Mouse (Mus musculus) stomach, postnatal 0 days (tissue): ENCODE results near the gene Pde10a.

Experiments
- CTCF ChIP-seq: IDR thresholded peaks from 2 replicates; pipeline ENCODE4 v1.5.1; 2016; ENCODE audit warnings: antibody characterized with exemption, low read depth, mild to moderate bottlenecking, moderate library complexity
- EP300 ChIP-seq: optimal IDR thresholded peaks from 2 replicates; pipeline ENCODE3; 2016; ENCODE audit warnings: antibody characterized with exemption

GRCm38 (mm10) chr17:8652681-8653262 lies 127.6 kb downstream of the Pde10a start:
- TF ChIP-seq CTCF (no peak), EP300 (no peak)
